Mouse (Mus musculus): ENCODE measurements around the gene Arpp19.

Arpp19 gene

GRCm38 (mm10) chr9:75098937-75099336 lies 61.5 kb downstream of the Arpp19 start:
- no peak for DNase-seq (ENCODE audit: low read depth in 1 of 2, low spot score in 2 of 2)

DNA sequence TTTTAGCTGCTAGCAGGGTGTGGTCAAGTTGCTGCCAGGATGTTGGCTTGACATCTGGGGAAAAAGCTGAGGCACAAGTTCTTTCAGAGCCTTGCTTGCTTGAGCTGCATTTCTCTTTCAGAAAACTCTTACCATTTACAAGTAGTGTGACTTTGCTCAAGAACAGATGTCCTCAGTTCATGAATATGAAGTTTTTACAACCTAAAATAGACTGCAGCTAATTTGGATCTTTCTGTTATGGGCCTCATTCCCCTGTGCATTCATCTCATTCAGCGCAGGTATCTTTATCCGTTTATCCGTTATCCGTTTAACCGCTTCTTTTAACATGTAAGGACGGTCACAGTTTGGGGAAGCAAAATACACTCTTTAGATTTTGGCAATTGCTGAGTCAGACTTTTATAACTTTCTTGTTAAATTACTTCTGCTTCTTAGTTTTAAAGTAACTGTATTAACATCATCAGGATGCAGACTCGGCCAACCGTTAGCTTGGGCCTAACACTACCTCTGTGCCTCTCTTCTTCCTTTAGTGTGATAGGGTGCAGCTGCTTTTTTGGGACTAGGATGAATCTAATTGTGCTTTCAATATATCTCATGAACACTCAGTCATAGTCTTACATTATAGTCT lies 62.9 kb downstream of the Arpp19 start:
- DNase-seq (ENCODE audit: low read depth in 1 of 2, low spot score in 2 of 2), result no peak

GRCm38 (mm10) chr9:75102131-75102530 lies 64.7 kb downstream of the Arpp19 start:
- no peak for DNase-seq (ENCODE audit: low read depth in 1 of 2, low spot score in 2 of 2)

Data from monocyte, adult 2 months (primary cell).